Mouse (Mus musculus): ENCODE measurements around the gene Prom1. TPM values are rescaled to one million over a fixed set of nuclear protein-coding genes. Genes with fewer than 3 reads are reported as not detected.

Gene Prom1
- total and polyA plus RNA-seq, 2 experiments, result 1.8 to 13.5 TPM

- no peaks in the 10 kb centered on the region for H3K36me3 ChIP-seq (ENCODE audit: control insufficient read depth, insufficient read depth, low read length)
- H3K4me3 ChIP-seq (ENCODE audit: insufficient read depth, low read depth, low read length), result no peak overlapping the region
- 75% methylated on average over 3 of the region's 3 CpGs for WGBS
- no peaks in the 10 kb centered on the region for H3K27me3 ChIP-seq (ENCODE audit: control insufficient read depth, insufficient read depth, low read length)
- no peak overlapping the region for H3K9ac ChIP-seq (ENCODE audit: low read depth, low read length)
- no peaks in the 10 kb centered on the region for H3K4me1 ChIP-seq (ENCODE audit: control insufficient read depth, insufficient read depth, low read length)
- H3K79me2 ChIP-seq (ENCODE audit: control insufficient read depth, insufficient read depth, low read length), result no peaks in the 10 kb centered on the region; the same call in 1 of the 2 replicates
- no peak for TF ChIP-seq CTCF (IDR thresholded peaks at IDR 0.05; ENCODE audit: low read depth, low read length)
- TF ChIP-seq POLR2A (IDR thresholded peaks at IDR 0.05; ENCODE audit: extremely low read depth, insufficient read depth, low read length), result no peak
- no peak overlapping the region for H3K27ac ChIP-seq (replicated peaks; ENCODE audit: insufficient read depth, low read depth, low read length)
- DNase-seq (ENCODE audit: extremely low read depth, low read depth, low spot score), result no peak
These were observed 28.2 kb downstream of the Prom1 start for GRCm38 (mm10) chr5:44073634-44074033.

GRCm38 (mm10) chr5:44070529-44071133 lies 31.2 kb downstream of the Prom1 start:
- no peak overlapping the region for H3K4me3 ChIP-seq (ENCODE audit: insufficient read depth, low read depth, low read length)
- no peaks in the 10 kb centered on the region; the same call in 1 of the 2 replicates for H3K79me2 ChIP-seq (ENCODE audit: control insufficient read depth, insufficient read depth, low read length)
- H3K9ac ChIP-seq (ENCODE audit: low read depth, low read length), result no peak overlapping the region
- no peak overlapping the region for H3K27ac ChIP-seq (replicated peaks; ENCODE audit: insufficient read depth, low read depth, low read length)
- H3K4me1 ChIP-seq (ENCODE audit: control insufficient read depth, insufficient read depth, low read length), result no peaks in the 10 kb centered on the region
- H3K27me3 ChIP-seq (ENCODE audit: control insufficient read depth, insufficient read depth, low read length), result no peaks in the 10 kb centered on the region
- 95% methylated on average over 7 of the region's 7 CpGs for WGBS
- TF ChIP-seq CTCF (IDR thresholded peaks at IDR 0.05; ENCODE audit: low read depth, low read length) (no peak), POLR2A (IDR thresholded peaks at IDR 0.05; ENCODE audit: extremely low read depth, insufficient read depth, low read length) (no peak)
- DNase-seq (ENCODE audit: extremely low read depth, low read depth, low spot score), result no peak
- H3K36me3 ChIP-seq (ENCODE audit: control insufficient read depth, insufficient read depth, low read length), result no peaks in the 10 kb centered on the region

GRCm38 (mm10) chr5:44058258-44058657 lies 43.6 kb downstream of the Prom1 start:
- Histone ChIP-seq H3K27me3 (ENCODE audit: control insufficient read depth, insufficient read depth, low read length) (no peaks in the 10 kb centered on the region), H3K79me2 (ENCODE audit: control insufficient read depth, insufficient read depth, low read length) (no peaks in the 10 kb centered on the region), H3K36me3 (ENCODE audit: control insufficient read depth, insufficient read depth, low read length) (no peaks in the 10 kb centered on the region), H3K9ac (ENCODE audit: low read depth, low read length) (no peak overlapping the region), H3K4me1 (ENCODE audit: control insufficient read depth, insufficient read depth, low read length) (no peaks in the 10 kb centered on the region), H3K27ac (replicated peaks; ENCODE audit: insufficient read depth, low read depth, low read length) (no peak overlapping the region), H3K4me3 (ENCODE audit: insufficient read depth, low read depth, low read length) (no peak overlapping the region)
- DNase-seq (ENCODE audit: extremely low read depth, low read depth, low spot score), result no peak
- TF ChIP-seq POLR2A (IDR thresholded peaks at IDR 0.05; ENCODE audit: extremely low read depth, insufficient read depth, low read length) (no peak), CTCF (IDR thresholded peaks at IDR 0.05; ENCODE audit: low read depth, low read length) (no peak)
- 93% methylated on average over 3 of the region's 3 CpGs for WGBS

GRCm38 (mm10) chr5:44050213-44050612 lies 51.6 kb downstream of the Prom1 start:
- Histone ChIP-seq H3K4me3 (ENCODE audit: insufficient read depth, low read depth, low read length) (no peak overlapping the region), H3K36me3 (ENCODE audit: control insufficient read depth, insufficient read depth, low read length) (no peaks in the 10 kb centered on the region), H3K9ac (ENCODE audit: low read depth, low read length) (no peak overlapping the region), H3K27me3 (ENCODE audit: control insufficient read depth, insufficient read depth, low read length) (no peaks in the 10 kb centered on the region), H3K79me2 (ENCODE audit: control insufficient read depth, insufficient read depth, low read length) (no peaks in the 10 kb centered on the region), H3K4me1 (ENCODE audit: control insufficient read depth, insufficient read depth, low read length) (peaks cover 8% of the 10 kb centered on the region), H3K27ac (replicated peaks; ENCODE audit: insufficient read depth, low read depth, low read length) (no peak overlapping the region)
- 13% methylated on average over 8 of the region's 8 CpGs for WGBS
- DNase-seq (ENCODE audit: extremely low read depth, low read depth, low spot score), result peak; percentile 94
- TF ChIP-seq POLR2A (IDR thresholded peaks at IDR 0.05; ENCODE audit: extremely low read depth, insufficient read depth, low read length), result no peak
- no peak for TF ChIP-seq CTCF (IDR thresholded peaks at IDR 0.05; ENCODE audit: low read depth, low read length)

- Histone ChIP-seq H3K4me3 (ENCODE audit: insufficient read depth, low read depth, low read length) (no peak overlapping the region), H3K79me2 (ENCODE audit: control insufficient read depth, insufficient read depth, low read length) (no peaks in the 10 kb centered on the region), H3K36me3 (ENCODE audit: control insufficient read depth, insufficient read depth, low read length) (no peaks in the 10 kb centered on the region), H3K27me3 (ENCODE audit: control insufficient read depth, insufficient read depth, low read length) (no peaks in the 10 kb centered on the region), H3K4me1 (ENCODE audit: control insufficient read depth, insufficient read depth, low read length) (peaks cover 8% of the 10 kb centered on the region), H3K9ac (ENCODE audit: low read depth, low read length) (no peak overlapping the region), H3K27ac (replicated peaks; ENCODE audit: insufficient read depth, low read depth, low read length) (no peak overlapping the region)
- peak; percentile 7 for DNase-seq (ENCODE audit: extremely low read depth, low read depth, low spot score)
- WGBS, result 50% methylated on average over 6 of the region's 6 CpGs
- TF ChIP-seq POLR2A (IDR thresholded peaks at IDR 0.05; ENCODE audit: extremely low read depth, insufficient read depth, low read length) (no peak), CTCF (IDR thresholded peaks at IDR 0.05; ENCODE audit: low read depth, low read length) (no peak)
These were observed 52.3 kb downstream of the Prom1 start for GRCm38 (mm10) chr5:44049395-44049976.
